Mouse (Mus musculus) midbrain, embryonic 13.5 days (tissue): ENCODE measurements around the gene Ppp2r5d. TPM values are rescaled to one million over a fixed set of nuclear protein-coding genes. Genes with fewer than 3 reads are reported as not detected.
A peak's percentile ranks its signal among the peaks of the same experiment; 100 is the strongest.

Experiments
- ATAC-seq: fragments of 200-750 bp; cut with Nextera tagmentation; 2 replicates; pipeline ENCODE4 v1.8.0; 2017; ENCODE audit warnings: mild to moderate bottlenecking, moderate TSS enrichment, moderate library complexity
- H3K27ac ChIP-seq: fragments of 300-500 bp; sonication (generic); 2 replicates; pipeline ENCODE4 v1.5.1; 2015; ENCODE audit warnings: inconsistent platforms, mild to moderate bottlenecking, moderate library complexity
- H3K27me3 ChIP-seq: fragments of 300-500 bp; sonication (generic); 2 replicates; pipeline ENCODE4 v1.6.1; 2015; ENCODE audit warnings: mild to moderate bottlenecking, inconsistent platforms
- H3K36me3 ChIP-seq: fragments of 300-500 bp; sonication (generic); 2 replicates; pipeline ENCODE4 v1.6.1; 2015; ENCODE audit warnings: mild to moderate bottlenecking, inconsistent platforms
- H3K4me1 ChIP-seq: fragments of 300-500 bp; sonication (generic); replicated peaks from 2 replicates; pipeline ENCODE4 v1.6.1; 2015; ENCODE audit warnings: inconsistent platforms
- H3K4me2 ChIP-seq: fragments of 300-500 bp; sonication (generic); replicated peaks from 2 replicates; pipeline ENCODE4 v1.6.1; 2015; ENCODE audit warnings: moderate library complexity, mild to moderate bottlenecking, inconsistent platforms
- H3K4me3 ChIP-seq: fragments of 300-500 bp; sonication (generic); replicated peaks from 2 replicates; pipeline ENCODE4 v1.5.1; 2015; ENCODE audit warnings: mild to moderate bottlenecking, inconsistent platforms
- H3K9ac ChIP-seq: fragments of 300-500 bp; sonication (generic); replicated peaks from 2 replicates; pipeline ENCODE4 v1.6.1; 2015; ENCODE audit warnings: mild to moderate bottlenecking, inconsistent platforms
- H3K9me3 ChIP-seq: fragments of 300-500 bp; sonication (generic); 2 replicates; pipeline ENCODE4 v1.6.1; 2016; ENCODE audit warnings: mild to moderate bottlenecking, inconsistent platforms
- WGBS: fragments of 180-500 bp; shearing (Covaris S2); methylation state at CpG from one replicate; pipeline ENCODE4 v1.1.7; 2015; 5-methylcytosine and 5-hydroxymethylcytosine counted together
- polyA plus RNA-seq: library from polyadenylated mRNA; unstranded; fragments of >200 nt; fragmentation: Nextera tagmentation; extraction: Ambion mirVana; gene quantifications from 2 replicates; pipeline ENCODE4 v1.2.1, GENCODE M21; 2015

Gene Ppp2r5d
- polyA plus RNA-seq, 1 experiment from 2014 or later, result 94.5 TPM

DNA sequence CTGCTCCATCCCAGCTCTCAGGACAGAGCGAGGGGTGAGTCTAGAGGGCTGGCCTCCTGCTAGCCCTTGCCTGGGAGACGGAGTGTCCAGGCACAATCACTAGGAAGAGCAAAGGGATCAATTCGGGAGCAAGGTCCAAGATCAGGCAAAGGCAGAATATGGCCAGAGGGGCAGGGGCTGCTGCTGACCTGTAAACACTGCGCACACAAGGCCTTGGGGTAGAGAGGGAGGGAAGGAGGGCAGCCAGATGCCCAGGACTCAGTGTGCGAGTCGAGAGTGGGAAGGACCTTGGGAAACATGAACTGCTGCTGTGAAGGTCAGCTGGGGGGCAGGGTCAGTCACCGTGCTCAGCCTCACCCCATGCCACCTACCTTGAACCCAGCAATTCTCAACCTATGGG, 30.4 kb upstream of the Ppp2r5d start:
- no peaks in the 10 kb centered on the region for H3K27me3 ChIP-seq
- 0 out of 2 replicates have a peak, but pooled peaks cover 3% of the 10 kb centered on the region for H3K9me3 ChIP-seq
- H3K27ac ChIP-seq, result no peak overlapping the region
- peaks cover 42% of the 10 kb centered on the region for H3K36me3 ChIP-seq
- ATAC-seq, result no peak
- 91% methylated on average over 7 of the region's 7 CpGs for WGBS
- no peak overlapping the region for H3K4me3 ChIP-seq
- no peak overlapping the region for H3K4me2 ChIP-seq
- H3K9ac ChIP-seq, result no peak overlapping the region
- H3K4me1 ChIP-seq, result no peaks in the 10 kb centered on the region

DNA sequence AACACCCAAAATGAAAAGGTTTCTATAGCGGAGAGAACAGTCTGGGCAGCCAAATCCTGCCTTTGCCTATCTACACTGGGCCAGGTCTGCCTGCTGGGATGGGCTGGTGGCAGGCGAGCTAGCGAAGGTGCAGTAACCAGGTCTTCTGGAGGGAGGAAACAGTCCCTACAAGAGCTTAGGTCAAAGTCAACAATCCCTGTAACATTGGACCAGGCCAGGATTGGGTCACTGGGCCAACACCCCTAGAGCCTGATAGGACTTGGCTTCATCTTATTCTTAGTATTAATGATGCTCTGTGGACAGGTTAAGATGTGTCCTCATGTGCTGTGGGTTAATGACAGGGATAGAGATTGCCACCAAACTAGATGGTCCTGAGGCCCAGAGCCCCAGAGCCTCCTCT, 29.1 kb upstream of the Ppp2r5d start:
- 94% methylated on average over 3 of the region's 3 CpGs for WGBS

DNA sequence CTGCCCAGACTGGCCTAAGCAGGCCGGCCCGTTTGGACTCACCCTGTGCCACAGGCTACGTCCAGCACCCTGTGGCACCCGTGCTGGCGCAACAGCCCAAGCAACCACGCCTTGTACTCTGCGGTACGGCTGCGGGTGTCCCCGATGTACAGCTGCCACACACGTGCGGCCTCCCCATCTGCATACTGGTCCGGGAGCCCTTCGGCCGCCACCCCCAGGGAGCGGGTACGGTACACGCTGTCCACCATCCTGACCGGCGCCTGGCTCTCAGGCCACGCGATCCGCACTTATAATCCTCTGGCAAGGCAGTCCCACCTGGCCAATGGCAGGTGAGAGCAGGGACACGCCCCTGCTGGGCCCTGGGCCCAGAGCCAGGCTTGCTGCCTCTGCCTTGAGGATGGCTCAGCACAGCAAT, 24.0 kb upstream of the Ppp2r5d start, which contains the start of gene Gnmt:
Gene Gnmt (minus strand): TSS at position 265 of the 415 bp plus-strand sequence.
- H3K36me3 ChIP-seq, result peaks cover 20% of the 10 kb centered on the region
- peak within 1 kb of the TSS; percentile 53; the same call in 1 of the 2 replicates for H3K9ac ChIP-seq
- peaks cover 15% of the 10 kb centered on the region for H3K27me3 ChIP-seq
- ATAC-seq, result peak; percentile 28; the same call in 1 of the 2 replicates
- H3K4me3 ChIP-seq, result no peak within 1 kb of the TSS
- 0 out of 2 replicates have a peak within 1 kb of the TSS, but pooled peaks have one; percentile 10 for H3K4me2 ChIP-seq
- H3K27ac ChIP-seq, result no peak within 1 kb of the TSS
- 15% methylated on average over 24 of the region's 24 CpGs for WGBS
- H3K4me1 ChIP-seq, result 0 out of 2 replicates have a peak, but pooled peaks cover 4% of the 10 kb centered on the region
- H3K9me3 ChIP-seq, result no peaks in the 10 kb centered on the region

More for the DNA sequence above, 29.1 kb upstream of the Ppp2r5d start:
- ATAC-seq, result no peak
- Histone ChIP-seq H3K9ac (no peak overlapping the region), H3K4me1 (0 out of 2 replicates have a peak, but pooled peaks cover under 1% of the 10 kb centered on the region), H3K9me3 (0 out of 2 replicates have a peak, but pooled peaks cover 3% of the 10 kb centered on the region), H3K4me2 (no peak overlapping the region), H3K27ac (no peak overlapping the region), H3K36me3 (peaks cover 41% of the 10 kb centered on the region), H3K4me3 (no peak overlapping the region), H3K27me3 (peaks cover 7% of the 10 kb centered on the region)

DNA sequence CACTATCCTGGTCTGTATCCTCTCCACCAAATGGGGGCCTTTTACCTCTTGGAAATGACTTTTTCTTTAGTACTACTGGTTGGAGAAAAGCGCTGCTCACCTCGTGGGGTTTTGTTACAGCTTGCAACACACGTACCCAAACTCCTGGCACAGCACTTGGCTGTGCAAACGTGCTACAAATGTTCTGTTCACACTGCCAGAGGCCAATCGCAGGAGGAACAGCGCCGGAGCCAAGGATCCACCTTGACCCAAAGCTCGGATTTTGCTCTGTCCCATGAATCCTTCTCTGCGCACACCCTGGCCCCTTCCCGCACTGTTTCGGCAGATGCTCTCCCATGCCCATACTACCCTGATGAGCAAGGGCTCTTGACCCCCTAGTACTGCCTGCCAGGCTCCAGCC, 23.6 kb upstream of the Ppp2r5d start:
- Histone ChIP-seq H3K4me2 (0 out of 2 replicates have a peak overlapping the region, but pooled peaks have one; percentile 10), H3K27me3 (peaks cover 15% of the 10 kb centered on the region), H3K4me1 (0 out of 2 replicates have a peak, but pooled peaks cover 4% of the 10 kb centered on the region), H3K4me3 (no peak overlapping the region), H3K9ac (peak overlapping the region; percentile 53; the same call in 1 of the 2 replicates), H3K36me3 (peaks cover 22% of the 10 kb centered on the region), H3K9me3 (no peaks in the 10 kb centered on the region), H3K27ac (no peak overlapping the region)
- peak; percentile 13; the same call in 1 of the 2 replicates for ATAC-seq
- WGBS, result 54% methylated on average over 11 of the region's 11 CpGs

DNA sequence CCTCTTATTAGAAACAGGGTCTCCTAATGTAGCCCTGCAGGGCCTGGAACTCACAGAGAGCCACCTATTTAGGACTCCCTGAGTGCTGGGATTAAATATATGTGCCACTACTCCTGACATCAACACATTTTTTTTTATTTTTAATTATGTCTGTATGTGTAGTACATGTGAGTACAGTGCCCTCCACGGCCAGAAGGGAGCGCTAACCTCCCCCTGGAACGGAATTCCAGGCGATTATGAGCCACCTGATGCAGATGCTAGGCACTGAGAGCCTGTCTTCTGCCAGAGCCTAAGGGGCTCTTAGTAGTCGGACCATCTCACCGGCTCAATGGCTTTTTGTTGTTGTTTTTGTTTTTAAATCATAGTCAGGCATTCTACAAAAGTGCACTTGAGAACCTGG, 23.1 kb upstream of the Ppp2r5d start:
- 38% methylated on average over 6 of the region's 6 CpGs for WGBS
- no peak overlapping the region for H3K27ac ChIP-seq
- H3K36me3 ChIP-seq, result peaks cover 26% of the 10 kb centered on the region
- H3K4me3 ChIP-seq, result no peak overlapping the region
- H3K4me2 ChIP-seq, result no peak overlapping the region
- peaks cover 15% of the 10 kb centered on the region for H3K27me3 ChIP-seq
- no peak overlapping the region for H3K9ac ChIP-seq
- 0 out of 2 replicates have a peak, but pooled peaks cover 4% of the 10 kb centered on the region for H3K4me1 ChIP-seq
- no peaks in the 10 kb centered on the region for H3K9me3 ChIP-seq
- no peak for ATAC-seq

DNA sequence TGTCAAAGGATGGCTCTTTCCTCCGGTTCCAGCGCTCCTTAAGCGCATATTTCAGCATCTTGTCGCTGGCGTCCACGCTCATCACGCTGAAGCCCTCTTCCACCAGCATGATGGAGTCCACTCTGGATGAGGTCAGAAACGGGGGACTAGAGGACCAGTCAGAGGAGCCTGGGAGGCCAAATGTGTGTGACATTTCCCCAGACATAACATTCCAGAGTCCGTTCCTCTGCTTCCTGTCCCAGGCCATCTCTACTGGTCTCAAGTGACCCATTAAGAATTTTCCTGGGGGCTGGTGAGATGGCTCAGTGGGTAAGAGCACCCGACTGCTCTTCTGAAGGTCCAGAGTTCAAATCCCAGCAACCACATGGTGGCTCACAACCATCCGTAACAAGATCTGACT, 22.4 kb upstream of the Ppp2r5d start:
- Histone ChIP-seq H3K4me3 (no peak overlapping the region), H3K27ac (no peak overlapping the region), H3K4me2 (no peak overlapping the region), H3K9me3 (no peaks in the 10 kb centered on the region), H3K9ac (no peak overlapping the region), H3K36me3 (peaks cover 32% of the 10 kb centered on the region), H3K27me3 (peaks cover 15% of the 10 kb centered on the region), H3K4me1 (0 out of 2 replicates have a peak, but pooled peaks cover 4% of the 10 kb centered on the region)
- WGBS, result 92% methylated on average over 11 of the region's 11 CpGs
- ATAC-seq, result no peak

DNA sequence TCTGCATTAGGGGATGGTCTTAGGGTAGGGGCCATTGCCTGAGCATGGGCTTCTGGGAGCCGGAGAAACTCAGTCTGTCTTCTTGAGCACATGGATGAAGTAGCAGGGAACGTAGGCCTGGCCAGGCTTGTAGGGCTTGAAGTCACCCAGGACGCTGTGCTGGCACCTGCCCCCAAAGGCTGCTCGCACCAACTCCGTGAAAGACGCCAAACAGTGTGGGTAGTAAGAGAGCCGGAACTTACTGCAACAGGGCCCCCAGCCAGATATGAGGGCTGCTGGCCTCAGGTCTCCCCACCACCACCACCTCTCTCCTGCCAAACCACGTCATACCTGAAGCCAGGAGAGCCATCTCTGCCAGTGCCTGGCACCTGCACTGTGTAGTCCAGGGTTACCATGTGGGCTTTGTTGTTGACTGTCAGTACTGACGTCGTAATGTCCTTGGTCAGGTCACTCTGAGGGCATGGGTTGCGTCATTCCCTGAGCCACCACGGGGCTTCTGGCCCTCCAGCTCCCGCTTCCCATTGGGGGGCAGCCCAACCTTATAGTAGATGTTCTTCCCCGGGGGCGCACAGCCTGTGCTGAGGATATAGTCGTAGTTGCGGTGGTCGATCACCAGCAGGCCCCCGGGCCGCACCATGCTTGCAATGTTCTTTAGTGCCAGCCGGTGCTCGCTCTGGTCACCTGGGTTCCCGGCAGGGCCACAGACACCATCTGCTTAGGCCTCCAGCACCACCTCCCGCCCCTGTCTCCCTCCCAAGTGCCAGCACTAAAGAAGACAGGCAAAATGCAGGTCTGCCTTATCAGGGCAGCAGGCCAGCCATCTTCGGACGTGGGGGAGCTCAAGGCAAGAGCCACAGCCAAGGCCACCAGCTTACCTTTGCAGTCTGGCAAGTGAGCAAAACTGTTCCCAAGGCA, 21.1 kb upstream of the Ppp2r5d start:
- no peak for ATAC-seq
- Histone ChIP-seq H3K27me3 (peaks cover 15% of the 10 kb centered on the region), H3K4me2 (no peak overlapping the region), H3K9me3 (no peaks in the 10 kb centered on the region), H3K4me3 (no peak overlapping the region), H3K36me3 (peaks cover 44% of the 10 kb centered on the region), H3K9ac (0 out of 2 replicates have a peak overlapping the region, but pooled peaks have one; percentile 1), H3K27ac (no peak overlapping the region), H3K4me1 (0 out of 2 replicates have a peak, but pooled peaks cover 4% of the 10 kb centered on the region)
- WGBS, result 93% methylated on average over 26 of the region's 26 CpGs

DNA sequence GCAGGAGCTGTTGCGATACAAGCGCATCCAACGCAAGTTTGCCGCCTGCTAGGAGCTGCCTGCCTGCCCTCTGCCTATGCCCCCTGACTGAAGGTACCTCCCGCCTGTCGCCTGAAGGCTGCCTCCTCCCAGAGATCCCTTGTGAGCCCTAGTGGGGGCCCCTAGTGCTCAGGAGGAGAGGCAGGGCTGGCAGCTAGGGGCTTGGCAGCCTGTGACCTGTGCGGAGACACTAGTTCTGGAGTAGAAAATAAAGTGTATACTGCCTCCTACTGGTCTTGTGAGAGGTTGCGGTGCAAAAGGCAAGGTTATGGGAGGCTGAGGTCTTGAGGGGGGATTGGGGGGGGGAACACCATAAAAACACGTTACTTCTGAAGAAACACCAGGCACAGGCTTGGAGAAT, 20.4 kb upstream of the Ppp2r5d start:
- Histone ChIP-seq H3K4me3 (no peak overlapping the region), H3K27ac (no peak overlapping the region), H3K4me1 (0 out of 2 replicates have a peak, but pooled peaks cover 4% of the 10 kb centered on the region), H3K27me3 (peaks cover 15% of the 10 kb centered on the region), H3K9me3 (no peaks in the 10 kb centered on the region), H3K4me2 (no peak overlapping the region), H3K9ac (no peak overlapping the region), H3K36me3 (peaks cover 51% of the 10 kb centered on the region)
- 48% methylated on average over 9 of the region's 9 CpGs for WGBS
- ATAC-seq, result no peak

DNA sequence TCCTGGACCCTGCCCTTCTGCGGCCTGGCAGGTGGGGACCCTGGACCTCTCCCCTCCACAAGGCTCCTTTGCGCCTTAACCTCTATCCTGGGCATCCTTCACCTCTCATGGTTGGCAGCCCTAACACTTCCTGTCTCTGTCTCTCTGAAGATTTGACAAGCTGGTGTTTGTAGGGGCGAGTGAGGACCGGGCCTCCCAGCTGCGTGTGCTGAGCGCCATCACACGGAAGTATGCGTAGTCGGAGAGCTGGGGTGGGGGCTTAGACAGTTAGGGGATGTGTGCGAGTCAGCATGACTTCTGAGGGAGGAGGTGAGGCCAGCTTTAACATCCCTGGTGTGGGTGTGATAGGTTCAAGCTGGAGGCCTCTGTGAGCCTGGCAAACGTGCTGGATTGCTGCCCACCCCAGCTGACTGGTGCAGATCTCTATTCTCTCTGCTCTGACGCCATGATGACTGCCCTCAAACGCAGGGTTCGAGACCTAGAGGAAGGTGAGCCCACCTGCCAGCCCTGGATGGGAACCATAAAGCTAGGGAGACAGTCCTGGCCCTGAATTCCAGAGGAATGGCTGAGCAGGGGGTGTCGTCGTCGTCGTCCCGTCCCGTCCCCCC, 19.7 kb upstream of the Ppp2r5d start:
- 0 out of 2 replicates have a peak, but pooled peaks cover 4% of the 10 kb centered on the region for H3K4me1 ChIP-seq
- no peak overlapping the region for H3K4me3 ChIP-seq
- H3K9me3 ChIP-seq, result no peaks in the 10 kb centered on the region
- WGBS, result 86% methylated on average over 17 of the region's 20 CpGs
- H3K27ac ChIP-seq, result no peak overlapping the region
- H3K27me3 ChIP-seq, result peaks cover 13% of the 10 kb centered on the region
- ATAC-seq, result no peak
- no peak overlapping the region for H3K9ac ChIP-seq
- H3K4me2 ChIP-seq, result no peak overlapping the region
- H3K36me3 ChIP-seq, result peaks cover 52% of the 10 kb centered on the region

DNA sequence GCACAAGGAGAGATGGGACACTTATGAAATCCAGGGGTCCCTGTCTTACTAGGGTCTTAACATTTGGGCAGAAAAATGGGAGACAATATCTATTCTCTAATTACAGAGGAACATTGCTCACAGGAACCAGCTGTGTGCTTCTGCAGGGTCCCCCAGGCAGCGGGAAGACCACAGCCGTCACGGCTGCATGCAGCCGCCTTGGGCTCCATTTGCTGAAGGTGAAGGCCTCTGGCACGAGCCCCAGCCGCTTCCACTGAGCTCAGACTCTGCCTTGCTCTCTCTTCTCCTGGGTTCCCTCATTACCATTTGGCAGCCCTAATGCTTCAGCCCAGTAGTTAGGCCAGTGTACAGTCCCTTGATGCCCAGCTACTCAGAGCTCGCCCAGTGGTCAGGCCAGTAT, 16.2 kb upstream of the Ppp2r5d start:
- Histone ChIP-seq H3K9me3 (no peaks in the 10 kb centered on the region), H3K4me3 (no peak overlapping the region), H3K27me3 (no peaks in the 10 kb centered on the region), H3K9ac (no peak overlapping the region), H3K4me1 (no peaks in the 10 kb centered on the region), H3K27ac (no peak overlapping the region), H3K4me2 (no peak overlapping the region), H3K36me3 (peaks cover 64% of the 10 kb centered on the region)
- WGBS, result 80% methylated on average over 7 of the region's 7 CpGs
- no peak for ATAC-seq

DNA sequence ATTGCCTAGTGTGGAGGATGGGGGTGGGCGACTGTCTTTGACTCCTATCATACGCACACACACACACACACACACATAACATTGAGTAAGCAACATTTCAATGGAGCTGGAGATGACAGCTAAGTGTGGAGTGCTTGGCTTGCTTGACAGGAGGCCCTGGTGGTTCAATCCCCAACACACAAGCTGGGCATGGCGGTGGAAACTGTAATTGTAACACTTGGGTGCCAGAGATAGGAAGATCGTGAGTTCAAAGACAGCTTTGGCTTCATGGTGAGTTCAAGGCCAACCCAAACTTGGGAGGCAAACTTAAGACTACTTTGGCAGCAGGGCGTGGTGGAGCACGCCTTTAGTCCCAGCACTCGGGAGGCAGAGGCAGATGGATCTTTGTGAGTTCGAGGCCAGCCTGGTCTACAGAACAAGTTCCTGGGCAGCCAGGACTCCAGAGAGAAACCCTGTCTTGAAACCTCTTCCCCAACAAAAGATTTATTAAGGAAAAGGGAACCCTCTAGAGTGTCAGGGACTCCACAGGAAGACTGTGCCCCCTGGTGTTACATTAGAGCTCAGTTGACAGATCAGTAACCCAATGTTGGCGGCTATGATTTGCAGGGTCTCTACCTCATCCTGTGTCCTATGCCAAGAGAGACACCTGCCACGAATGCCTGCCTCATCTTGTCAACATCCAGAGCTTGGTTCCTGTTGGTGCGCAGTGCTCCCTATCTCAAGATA, 10.0 kb upstream of the Ppp2r5d start:
- Histone ChIP-seq H3K4me1 (peaks cover 19% of the 10 kb centered on the region), H3K27ac (no peak overlapping the region), H3K9ac (no peak overlapping the region), H3K27me3 (no peaks in the 10 kb centered on the region), H3K9me3 (no peaks in the 10 kb centered on the region), H3K36me3 (peaks cover 37% of the 10 kb centered on the region), H3K4me3 (no peak overlapping the region), H3K4me2 (no peak overlapping the region)
- no peak for ATAC-seq
- 95% methylated on average over 11 of the region's 11 CpGs for WGBS
